Mouse (Mus musculus) liver, adult 2 months (tissue): ENCODE measurements at regions not wholly inside any gene's neighbourhood (a gene's known extent, or its start where the extent isn't known, plus 50 kb on each side); places are given as distances from the start of the nearest gene placed in this dataset.

Experiments
- DNase-seq: peaks from one replicate; pipeline ENCODE4 v3.0.0-alpha.2; 2011; ENCODE audit warnings: low read depth, low spot score; ENCODE audit errors: extremely low read depth
- H3K27ac ChIP-seq: fragments of 200-500 bp; replicated peaks from 2 replicates; pipeline ENCODE4 v1.5.1; 2012; ENCODE audit warnings: low read depth, mild to moderate bottlenecking, control low read depth, inconsistent platforms, low read length; ENCODE audit not compliant: insufficient read depth
- H3K27me3 ChIP-seq: fragments of 200-500 bp; 2 replicates; pipeline ENCODE4 v1.6.1; 2012; ENCODE audit warnings: mild to moderate bottlenecking, moderate library complexity, low read length, inconsistent platforms; ENCODE audit not compliant: control insufficient read depth, insufficient read depth
- H3K36me3 ChIP-seq: fragments of 200-500 bp; 2 replicates; pipeline ENCODE4 v1.6.1; 2012; ENCODE audit warnings: low read length, inconsistent platforms; ENCODE audit not compliant: control insufficient read depth, insufficient read depth
- H3K4me1 ChIP-seq: fragments of 200-500 bp; 2 replicates; pipeline ENCODE4 v1.6.1; 2011; ENCODE audit warnings: low read length; ENCODE audit not compliant: control insufficient read depth, insufficient read depth
- H3K4me3 ChIP-seq: fragments of 200-500 bp; 2 replicates; pipeline ENCODE4 v1.5.1; 2011; ENCODE audit warnings: low read depth, mild to moderate bottlenecking, control low read depth, low read length, moderate library complexity; ENCODE audit not compliant: insufficient read depth
- H3K79me2 ChIP-seq: fragments of 200-500 bp; 2 replicates; pipeline ENCODE4 v1.6.1; 2012; ENCODE audit warnings: inconsistent platforms, mild to moderate bottlenecking, low read length, moderate library complexity; ENCODE audit not compliant: control insufficient read depth, insufficient read depth
- H3K9ac ChIP-seq: fragments of 200-500 bp; 2 replicates; pipeline ENCODE4 v1.6.1; 2012; ENCODE audit warnings: low read depth, mild to moderate bottlenecking, control low read depth, inconsistent platforms, low read length
- CTCF ChIP-seq: fragments of 200-500 bp; IDR thresholded peaks from 2 replicates; pipeline ENCODE4 v1.5.1; 2011; ENCODE audit warnings: low read depth, low read length, control low read depth
- POLR2A ChIP-seq: fragments of 200-500 bp; IDR thresholded peaks from 2 replicates; pipeline ENCODE4 v1.6.1; 2011; ENCODE audit warnings: low read length, control low read depth; ENCODE audit not compliant: insufficient read depth; ENCODE audit errors: extremely low read depth
- WGBS: fragments of 180-500 bp; shearing (Covaris S2); methylation state at CpG from one replicate; pipeline ENCODE4 v1.1.7; 2018; 5-methylcytosine and 5-hydroxymethylcytosine counted together

DNA sequence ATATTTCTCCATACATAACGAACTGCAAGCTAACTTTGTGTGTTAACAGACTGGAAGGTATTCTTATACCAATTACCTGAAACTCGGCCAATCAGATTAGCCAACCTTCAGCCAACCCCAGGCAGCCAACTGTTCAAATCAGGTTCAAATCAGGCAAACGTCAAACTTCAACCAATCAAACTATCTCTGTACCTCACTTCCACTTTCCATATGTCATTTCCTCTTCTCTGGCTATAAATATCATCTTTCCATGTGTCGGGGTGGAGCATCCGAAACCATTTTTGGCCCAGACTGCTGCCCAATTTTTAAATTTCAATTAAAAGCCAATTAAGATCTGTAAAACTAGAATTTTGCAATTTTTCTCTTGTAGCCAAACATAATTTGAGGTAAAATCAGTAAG, 251.1 kb upstream of the Gap43 start:
- Histone ChIP-seq H3K36me3 (no peaks in the 10 kb centered on the region), H3K4me3 (no peak overlapping the region), H3K27ac (no peak overlapping the region), H3K4me1 (no peaks in the 10 kb centered on the region), H3K79me2 (no peaks in the 10 kb centered on the region), H3K9ac (no peak overlapping the region), H3K27me3 (no peaks in the 10 kb centered on the region)
- WGBS = 84% methylated on average over 5 of the region's 5 CpGs
- TF ChIP-seq CTCF (no peak), POLR2A (no peak)
- no peak for DNase-seq

- Histone ChIP-seq H3K4me3 (no peak overlapping the region), H3K27me3 (no peaks in the 10 kb centered on the region), H3K27ac (no peak overlapping the region), H3K79me2 (no peaks in the 10 kb centered on the region), H3K36me3 (no peaks in the 10 kb centered on the region), H3K4me1 (no peaks in the 10 kb centered on the region), H3K9ac (no peak overlapping the region)
- DNase-seq = no peak
- TF ChIP-seq POLR2A = no peak
- TF ChIP-seq CTCF = no peak
Observed at GRCm38 (mm10) chr16:42586196-42586595, 245.7 kb upstream of the Gap43 start.

- H3K36me3 ChIP-seq = no peaks in the 10 kb centered on the region
- TF ChIP-seq POLR2A = no peak
- no peak for TF ChIP-seq CTCF
- H3K27me3 ChIP-seq = no peaks in the 10 kb centered on the region
- no peak overlapping the region for H3K4me3 ChIP-seq
- 16% methylated on average over 7 of the region's 7 CpGs for WGBS
- H3K27ac ChIP-seq = no peak overlapping the region
- H3K79me2 ChIP-seq = no peaks in the 10 kb centered on the region
- no peak for DNase-seq
- H3K4me1 ChIP-seq = no peaks in the 10 kb centered on the region
- no peak overlapping the region for H3K9ac ChIP-seq
Observed at GRCm38 (mm10) chr16:42575517-42575946, 235.1 kb upstream of the Gap43 start.

DNA sequence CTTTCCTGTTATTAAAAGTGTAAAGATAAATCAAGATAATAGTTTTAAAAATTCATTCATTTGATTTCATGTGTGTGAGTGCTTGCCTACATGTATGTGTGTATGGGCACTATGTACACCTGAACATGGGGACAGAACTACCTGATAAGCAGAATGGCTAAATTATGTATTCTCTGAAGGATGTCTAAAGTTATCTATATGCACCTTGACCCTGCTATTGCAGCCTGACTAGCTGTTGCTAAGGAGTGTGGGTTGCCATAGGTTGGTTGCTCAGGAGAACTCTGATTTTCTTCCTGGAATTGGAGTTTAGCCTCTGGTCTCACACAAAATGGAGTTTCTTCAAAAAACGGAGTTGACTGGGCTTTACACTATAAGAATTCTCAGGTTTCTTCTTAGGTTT, 234.5 kb upstream of the Gap43 start:
- Histone ChIP-seq H3K36me3 (no peaks in the 10 kb centered on the region), H3K9ac (no peak overlapping the region), H3K4me3 (no peak overlapping the region), H3K27ac (no peak overlapping the region), H3K4me1 (no peaks in the 10 kb centered on the region), H3K27me3 (no peaks in the 10 kb centered on the region), H3K79me2 (no peaks in the 10 kb centered on the region)
- no peak for TF ChIP-seq POLR2A
- no peak for TF ChIP-seq CTCF
- DNase-seq = no peak
- WGBS = 44% methylated on average over 1 of the region's 1 CpGs

GRCm38 (mm10) chr16:42570246-42570996, 230.0 kb upstream of the Gap43 start:
- H3K27ac ChIP-seq = no peak overlapping the region
- no peaks in the 10 kb centered on the region for H3K36me3 ChIP-seq
- no peak overlapping the region for H3K9ac ChIP-seq
- H3K79me2 ChIP-seq = no peaks in the 10 kb centered on the region
- TF ChIP-seq POLR2A = no peak
- WGBS = 82% methylated on average over 6 of the region's 6 CpGs
- DNase-seq = no peak
- H3K27me3 ChIP-seq = no peaks in the 10 kb centered on the region
- H3K4me3 ChIP-seq = no peak overlapping the region
- no peaks in the 10 kb centered on the region for H3K4me1 ChIP-seq

- Histone ChIP-seq H3K27me3 (no peaks in the 10 kb centered on the region), H3K36me3 (no peaks in the 10 kb centered on the region), H3K4me3 (no peak overlapping the region), H3K9ac (no peak overlapping the region), H3K27ac (no peak overlapping the region), H3K79me2 (no peaks in the 10 kb centered on the region), H3K4me1 (no peaks in the 10 kb centered on the region)
- WGBS = 90% methylated on average over 2 of the region's 2 CpGs
- no peak for DNase-seq
- TF ChIP-seq POLR2A = no peak
- no peak for TF ChIP-seq CTCF
Observed at GRCm38 (mm10) chr16:42569335-42569734, 228.9 kb upstream of the Gap43 start.
